Mouse (Mus musculus): ENCODE measurements around the gene Tspan11. TPM values are rescaled to one million over a fixed set of nuclear protein-coding genes. Genes with fewer than 3 reads are reported as not detected.
A peak's percentile ranks its signal among the peaks of the same experiment; 100 is the strongest.

The Tspan11 gene
- total RNA-seq, 2 experiments from 2014 or later: 6.6 to 11.6 TPM

- no peak for TF ChIP-seq CTCF (IDR thresholded peaks at IDR 0.05)
- H3K27ac ChIP-seq: no peak overlapping the region
- intact Hi-C loops (cut with DNase I): no loop called here
- DNase-seq (ENCODE audit: extremely low spot score in 1 of 2, low spot score in 2 of 2): no peak
- no peak overlapping the region for H3K4me3 ChIP-seq
Measured at GRCm38 (mm10) chr6:127916993-127917392, 29.6 kb downstream of the Tspan11 start.

- TF ChIP-seq CTCF (IDR thresholded peaks at IDR 0.05): peak; percentile 15
- H3K27ac ChIP-seq: no peak overlapping the region
- intact Hi-C loops (cut with DNase I): no loop called here
Measured at GRCm38 (mm10) chr6:127917712-127918111, 30.3 kb downstream of the Tspan11 start.

GRCm38 (mm10) chr6:127919491-127919890 lies 32.1 kb downstream of the Tspan11 start:
- intact Hi-C loops (cut with DNase I): no loop called here
- H3K4me3 ChIP-seq: no peak overlapping the region
- TF ChIP-seq CTCF (IDR thresholded peaks at IDR 0.05): no peak
- H3K27ac ChIP-seq: no peak overlapping the region
- DNase-seq (ENCODE audit: extremely low spot score in 1 of 2, low spot score in 2 of 2): no peak

More at GRCm38 (mm10) chr6:127917712-127918111, 30.3 kb downstream of the Tspan11 start:
- no peak for DNase-seq (ENCODE audit: extremely low spot score in 1 of 2, low spot score in 2 of 2)
- no peak overlapping the region for H3K4me3 ChIP-seq

GRCm38 (mm10) chr6:127920652-127921051 lies 33.3 kb downstream of the Tspan11 start:
- TF ChIP-seq CTCF (IDR thresholded peaks at IDR 0.05): peak; percentile 90
- intact Hi-C loops (cut with DNase I): loop anchor here (5.0 kb wide), 2 partner anchors 293 to 378 kb away; no protein-coding TSS in a partner anchor
- no peak overlapping the region for H3K27ac ChIP-seq

GRCm38 (mm10) chr6:127921996-127922395 lies 34.6 kb downstream of the Tspan11 start:
- intact Hi-C loops (cut with DNase I): loop anchor here (5.0 kb wide), 2 partner anchors 295 to 380 kb away; no protein-coding TSS in a partner anchor
- no peak overlapping the region for H3K27ac ChIP-seq
- H3K4me3 ChIP-seq: no peak overlapping the region
- no peak for DNase-seq (ENCODE audit: extremely low spot score in 1 of 2, low spot score in 2 of 2)
- no peak for TF ChIP-seq CTCF (IDR thresholded peaks at IDR 0.05)

More at GRCm38 (mm10) chr6:127920652-127921051, 33.3 kb downstream of the Tspan11 start:
- DNase-seq (ENCODE audit: extremely low spot score in 1 of 2, low spot score in 2 of 2): peak; percentile 74 to 82
- no peak overlapping the region for H3K4me3 ChIP-seq

GRCm38 (mm10) chr6:127923296-127923695 lies 35.9 kb downstream of the Tspan11 start:
- no peak for TF ChIP-seq CTCF (IDR thresholded peaks at IDR 0.05)
- intact Hi-C loops (cut with DNase I): loop anchor here (5.0 kb wide), 2 partner anchors 296 to 381 kb away; no protein-coding TSS in a partner anchor

GRCm38 (mm10) chr6:127924750-127925149 lies 37.4 kb downstream of the Tspan11 start:
- H3K27ac ChIP-seq: peak overlapping the region; percentile 66
- H3K4me3 ChIP-seq: no peak overlapping the region
- no peak for TF ChIP-seq CTCF (IDR thresholded peaks at IDR 0.05)
- DNase-seq (ENCODE audit: extremely low spot score in 1 of 2, low spot score in 2 of 2): peak in 1 of 2 experiments; percentile 31
- intact Hi-C loops (cut with DNase I): loop anchor here (5.0 kb wide), 3 partner anchors 262 to 382 kb away; no protein-coding TSS in a partner anchor

More at GRCm38 (mm10) chr6:127923296-127923695, 35.9 kb downstream of the Tspan11 start:
- Histone ChIP-seq H3K4me3 (no peak overlapping the region), H3K27ac (no peak overlapping the region)
- no peak for DNase-seq (ENCODE audit: extremely low spot score in 1 of 2, low spot score in 2 of 2)

GRCm38 (mm10) chr6:127925915-127926314 lies 38.5 kb downstream of the Tspan11 start:
- TF ChIP-seq CTCF (IDR thresholded peaks at IDR 0.05): no peak
- H3K27ac ChIP-seq: peak overlapping the region; percentile 51

GRCm38 (mm10) chr6:127928682-127929081 lies 41.3 kb downstream of the Tspan11 start:
- no peak for TF ChIP-seq CTCF (IDR thresholded peaks at IDR 0.05)
- Histone ChIP-seq H3K4me3 (no peak overlapping the region), H3K27ac (no peak overlapping the region)
- DNase-seq (ENCODE audit: extremely low spot score in 1 of 2, low spot score in 2 of 2): no peak
- intact Hi-C loops (cut with DNase I): loop anchor here (5.0 kb wide), 1 partner anchor 266 kb away; no protein-coding TSS in a partner anchor

More at GRCm38 (mm10) chr6:127925915-127926314, 38.5 kb downstream of the Tspan11 start:
- DNase-seq (ENCODE audit: extremely low spot score in 1 of 2, low spot score in 2 of 2): peak; percentile 65 to 75
- intact Hi-C loops (cut with DNase I): loop anchor here (1.0 to 5.0 kb wide), 3 partner anchors 85 to 264 kb away; partner anchors contain the start of gene Prmt8
- H3K4me3 ChIP-seq: no peak overlapping the region

- no peak for DNase-seq (ENCODE audit: extremely low spot score in 1 of 2, low spot score in 2 of 2)
- TF ChIP-seq CTCF (IDR thresholded peaks at IDR 0.05): no peak
- Histone ChIP-seq H3K4me3 (no peak overlapping the region), H3K27ac (no peak overlapping the region)
- intact Hi-C loops (cut with DNase I): no loop called here
Measured at GRCm38 (mm10) chr6:127932697-127933096, 45.3 kb downstream of the Tspan11 start.

- Histone ChIP-seq H3K27ac (no peak overlapping the region), H3K4me3 (no peak overlapping the region)
- intact Hi-C loops (cut with DNase I): no loop called here
- TF ChIP-seq CTCF (IDR thresholded peaks at IDR 0.05): no peak
- no peak for DNase-seq (ENCODE audit: extremely low spot score in 1 of 2, low spot score in 2 of 2)
Measured at GRCm38 (mm10) chr6:127933841-127934240, 46.5 kb downstream of the Tspan11 start.

GRCm38 (mm10) chr6:127935105-127935504 lies 47.7 kb downstream of the Tspan11 start:
- Histone ChIP-seq H3K27ac (no peak overlapping the region), H3K4me3 (no peak overlapping the region)
- intact Hi-C loops (cut with DNase I): no loop called here
- no peak for DNase-seq (ENCODE audit: extremely low spot score in 1 of 2, low spot score in 2 of 2)
- TF ChIP-seq CTCF (IDR thresholded peaks at IDR 0.05): no peak

GRCm38 (mm10) chr6:127942421-127942820 lies 55.0 kb downstream of the Tspan11 start:
- TF ChIP-seq CTCF (IDR thresholded peaks at IDR 0.05): no peak
- H3K4me3 ChIP-seq: no peak overlapping the region
- H3K27ac ChIP-seq: no peak overlapping the region
- intact Hi-C loops (cut with DNase I): no loop called here
- DNase-seq (ENCODE audit: extremely low spot score in 1 of 2, low spot score in 2 of 2): no peak
